36 mouse cellular contexts compared by ENCODE assay signal in genomic region chr1:60911631-60912030, GRCm38 (mm10). TPM values are rescaled to one million over a fixed set of nuclear protein-coding genes. Genes with fewer than 3 reads are reported as not detected.
DNase-seq lines count a peak whose midpoint lies in the region; ATAC-seq lines count a peak whose summit lies in the region.
"Had no signal": no experiment of that assay in that cellular context is flagged by ENCODE, and none has a peak within 500 bp of the region (broad histone marks: within the 10 kb centered on the region; RNA-seq: fewer than 3 reads in every experiment).

No protein-coding gene starts in this region.

- no peaks in the 10 kb centered on the region for H3K4me1 ChIP-seq in hindbrain, embryonic 12.5 days
- H3K4me1 ChIP-seq: midbrain, embryonic 10.5 days; neural tube, embryonic 13.5 days had no signal

- WGBS in hindbrain, embryonic 12.5 days: 86% methylated on average over 3 of the region's 3 CpGs

- H3K27me3 ChIP-seq in hindbrain, embryonic 12.5 days: no peaks in the 10 kb centered on the region
- H3K27me3 ChIP-seq: forebrain, embryonic 13.5 days; heart, embryonic 13.5 days; limb, embryonic 15.5 days; neural tube, embryonic 13.5 days had no signal

- no peaks in the 10 kb centered on the region for H3K36me3 ChIP-seq in hindbrain, embryonic 12.5 days
- H3K36me3 ChIP-seq: heart, embryonic 13.5 days; limb, embryonic 10.5 days; limb, embryonic 15.5 days; midbrain, embryonic 10.5 days; neural tube, embryonic 13.5 days had no signal

- H3K9me3 ChIP-seq in hindbrain, embryonic 12.5 days (replicated peaks): no peaks in the 10 kb centered on the region
- H3K9me3 ChIP-seq: forebrain, embryonic 13.5 days; heart, embryonic 13.5 days; limb, embryonic 10.5 days; limb, embryonic 15.5 days; midbrain, embryonic 10.5 days; neural tube, embryonic 13.5 days had no signal

- no peak overlapping the region for H3K9ac ChIP-seq in hindbrain, embryonic 12.5 days
- H3K9ac ChIP-seq: forebrain, embryonic 13.5 days; heart, embryonic 13.5 days; limb, embryonic 15.5 days; liver, embryonic 14.5 days; neural tube, embryonic 13.5 days had no signal

- H3K4me3 ChIP-seq in hindbrain, embryonic 12.5 days: no peak overlapping the region
- H3K4me3 ChIP-seq: forebrain, embryonic 13.5 days; gastrocnemius, adult 2 months; heart, embryonic 13.5 days; limb, embryonic 10.5 days; limb, embryonic 15.5 days; midbrain, embryonic 10.5 days; myocyte; neural tube, embryonic 13.5 days had no signal

- no peak for ATAC-seq in hindbrain, embryonic 12.5 days (ENCODE audit: low FRiP score)
- ATAC-seq: forebrain, embryonic 13.5 days; midbrain, embryonic 16.5 days had no signal

- DNase-seq in CD4-positive, CD25-positive, alpha-beta regulatory T cell, adult 2 months (ENCODE audit: low read depth, low spot score): peak; percentile 75
- peak; percentile 39 for DNase-seq in T-cell, adult 2 months (ENCODE audit: low spot score)
- peak; percentile 92 for DNase-seq in induced T-regulatory cell, adult 2 months (ENCODE audit: low read depth)
- DNase-seq in thymus, postnatal 14 days: peak; percentile 33
- DNase-seq in gastrocnemius, postnatal 10 days: no peak
- DNase-seq in urinary bladder, postnatal 10 days (ENCODE audit: low spot score): no peak
- no peak for DNase-seq in right cerebral cortex, postnatal 4 days
- DNase-seq: adrenal gland, adult 8-10 months; cerebellum, adult 8-10 months; cerebellum, postnatal 25 days; gastrocnemius, adult 2 months; heart, postnatal 10 days; kidney, adult 2 months; kidney, postnatal 36 days; layer of hippocampus, postnatal 36 days; lung, adult 2 months; lung, postnatal 10 days had no signal

- H3K27ac ChIP-seq in hindbrain, embryonic 12.5 days: no peak overlapping the region
- H3K27ac ChIP-seq: forebrain, embryonic 13.5 days; gastrocnemius, adult 2 months; heart, embryonic 13.5 days; limb, embryonic 10.5 days; limb, embryonic 15.5 days; liver, embryonic 14.5 days; macrophage; midbrain, embryonic 10.5 days; neural tube, embryonic 13.5 days had no signal

- H3K4me2 ChIP-seq in hindbrain, embryonic 12.5 days (replicated peaks): no peak overlapping the region
- H3K4me2 ChIP-seq: forebrain, embryonic 13.5 days; heart, embryonic 13.5 days; limb, embryonic 15.5 days; neural tube, embryonic 13.5 days had no signal

RNA-seq across cellular contexts. Expression of gene Ctla4, which starts 24.8 kb away (rescaled TPM):
- not detected in 2 replicates for polyA plus RNA-seq in hindbrain, embryonic 12.5 days (2016; fragmentation: Nextera tagmentation; extraction: Ambion mirVana)
- not detected for total RNA-seq in gastrocnemius, postnatal 10 days (2021)
- total RNA-seq: adrenal gland, adult 8-10 months; adrenal gland, postnatal 4 days; gastrocnemius, postnatal 4 days; layer of hippocampus, postnatal 36 days; left cerebral cortex, postnatal 10 days had no signal
- polyA plus RNA-seq: C2C12; embryonic facial prominence, embryonic 11.5 days; forebrain, embryonic 13.5 days; hindbrain, embryonic 11.5 days; intestine, embryonic 14.5 days; kidney, embryonic 16.5 days; limb, embryonic 10.5 days; liver, embryonic 14.5 days; macrophage; midbrain, embryonic 10.5 days; midbrain, embryonic 16.5 days; myocyte; neural tube, embryonic 13.5 days had no signal

Comparison
In these comparisons a context has a peak if more than half of its experiments do, and no peak if none do; other contexts are left out.
1. DNase-seq: peak in CD4-positive, CD25-positive, alpha-beta regulatory T cell, adult 2 months (single experiment), T-cell, adult 2 months (single experiment), induced T-regulatory cell, adult 2 months (single experiment) and thymus, postnatal 14 days (single experiment); none in gastrocnemius, postnatal 10 days (single experiment), urinary bladder, postnatal 10 days (single experiment) and right cerebral cortex, postnatal 4 days (single experiment).